In the genomic region with DNA sequence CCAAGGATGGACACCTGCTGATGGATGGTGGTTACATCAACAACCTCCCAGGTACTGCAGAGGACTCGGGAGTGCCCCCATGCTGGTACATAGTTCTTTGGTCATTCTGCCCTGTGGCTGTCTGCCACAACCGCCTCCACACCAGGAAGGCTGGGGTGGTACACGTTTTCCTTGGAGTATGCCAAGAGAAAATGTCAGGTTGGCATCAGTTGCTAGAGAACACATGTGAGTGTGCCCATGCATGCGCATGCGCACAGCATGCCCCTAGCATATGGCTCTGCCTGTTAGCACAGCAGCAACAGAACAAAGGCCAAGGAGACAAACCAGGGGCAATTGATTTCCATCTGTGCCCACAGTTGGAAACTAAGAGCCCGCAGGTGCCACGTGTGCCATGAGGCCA, we compare ENCODE assay signal across 14 mouse cellular contexts. TPM values are rescaled to one million over a fixed set of nuclear protein-coding genes. Genes with fewer than 3 reads are reported as not detected.
DNase-seq lines count a peak whose midpoint lies in the region; ATAC-seq and TF ChIP-seq lines count a peak whose summit lies in the region.
"Had no signal": no experiment of that assay in that cellular context is flagged by ENCODE, and none has a peak within 500 bp of the region (broad histone marks: within the 10 kb centered on the region; RNA-seq: fewer than 3 reads in every experiment).

No protein-coding gene starts in this region.

- intact Hi-C loops in left cerebral cortex, adult 2 months (cut with DNase I) = loop anchor here (5.0 kb wide), 1 partner anchor 74 kb away; the partner anchor contains the start of genes Mrpl41 and Pnpla7

- DNase-seq in frontal cortex, postnatal 14 days (ENCODE audit: low spot score in 2 of 2) = no peak
- peak; percentile 94 for DNase-seq in brain, adult 2 months (ENCODE audit: low read depth, low spot score)
- DNase-seq in cerebellum, postnatal 10 days = peak; percentile 89 to 91
- peak; percentile 35 to 53 for DNase-seq in left cerebral cortex, adult 2 months (ENCODE audit: extremely low spot score in 1 of 2, low spot score in 2 of 2)
- DNase-seq in kidney, adult 9 months = no peak
- DNase-seq in kidney, adult 11 months = no peak
- no peak for DNase-seq in adrenal gland, postnatal 10 days
- DNase-seq: B cell, adult 2 months; gastrocnemius, postnatal 36 days had no signal

- H3K27ac ChIP-seq in left cerebral cortex, adult 2 months = no peak overlapping the region
- H3K27ac ChIP-seq: embryonic facial prominence, embryonic 10.5 days; liver, embryonic 14.5 days had no signal

- TF ChIP-seq CTCF in left cerebral cortex, adult 2 months (IDR thresholded peaks at IDR 0.05) = no peak

- H3K4me3 ChIP-seq in left cerebral cortex, adult 2 months = no peak overlapping the region
- H3K4me3 ChIP-seq: embryonic facial prominence, embryonic 10.5 days had no signal

- ATAC-seq in frontal cortex, adult (ENCODE audit: low TSS enrichment) = peak; percentile 36; the same call in 1 of the 2 replicates
- ATAC-seq: intestine, postnatal 0 days had no signal

RNA-seq across cellular contexts. Expression of gene Nsmf, which starts 3.2 kb away (rescaled TPM):
- 100 to 1,000 TPM; 442 to 471 TPM for total RNA-seq in left cerebral cortex, adult 2 months (2021)
- total RNA-seq in adrenal gland, postnatal 10 days (2021) = 10 to 100 TPM; 53.4 to 68.3 TPM

RNA-seq across cellular contexts. Expression of gene Entpd8, which starts 29.2 kb away (rescaled TPM):
- total RNA-seq in left cerebral cortex, adult 2 months (2021) = not detected
- total RNA-seq in adrenal gland, postnatal 10 days (2021) = 1 to 10 TPM; 7.0 to 9.7 TPM
- total RNA-seq: G1E had no signal

RNA-seq across cellular contexts. Expression of gene Noxa1, which starts 44.0 kb away (rescaled TPM):
- total RNA-seq in left cerebral cortex, adult 2 months (2021) = not detected
- total RNA-seq in adrenal gland, postnatal 10 days (2021) = not detected
- total RNA-seq: gastrocnemius, postnatal 36 days had no signal

Comparison
In these comparisons a context has a peak if more than half of its experiments do, and no peak if none do; other contexts are left out.
1. DNase-seq: peak in brain, adult 2 months (single experiment), cerebellum, postnatal 10 days (2 of 2) and left cerebral cortex, adult 2 months (2 of 2); none in frontal cortex, postnatal 14 days (0 of 2), kidney, adult 9 months (single experiment), kidney, adult 11 months (single experiment) and adrenal gland, postnatal 10 days (single experiment).
2. RNA of gene Nsmf, which starts 3.2 kb away (total RNA-seq): 442 to 471 TPM in left cerebral cortex, adult 2 months; 53.4 to 68.3 TPM in adrenal gland, postnatal 10 days; every median in the first group is over 4 times any median in the second.
3. RNA of gene Entpd8, which starts 29.2 kb away (total RNA-seq): 7.0 to 9.7 TPM in adrenal gland, postnatal 10 days; not detected in left cerebral cortex, adult 2 months; every median in the first group is over 4 times any median in the second.